Mouse (Mus musculus): ENCODE data around the gene Mrps16. TPM values are rescaled to one million over a fixed set of nuclear protein-coding genes. Genes with fewer than 3 reads are reported as not detected.

Mrps16 gene
- total and polyA plus RNA-seq, 3 experiments = 112 to 132 TPM; not detected in 1

DNA sequence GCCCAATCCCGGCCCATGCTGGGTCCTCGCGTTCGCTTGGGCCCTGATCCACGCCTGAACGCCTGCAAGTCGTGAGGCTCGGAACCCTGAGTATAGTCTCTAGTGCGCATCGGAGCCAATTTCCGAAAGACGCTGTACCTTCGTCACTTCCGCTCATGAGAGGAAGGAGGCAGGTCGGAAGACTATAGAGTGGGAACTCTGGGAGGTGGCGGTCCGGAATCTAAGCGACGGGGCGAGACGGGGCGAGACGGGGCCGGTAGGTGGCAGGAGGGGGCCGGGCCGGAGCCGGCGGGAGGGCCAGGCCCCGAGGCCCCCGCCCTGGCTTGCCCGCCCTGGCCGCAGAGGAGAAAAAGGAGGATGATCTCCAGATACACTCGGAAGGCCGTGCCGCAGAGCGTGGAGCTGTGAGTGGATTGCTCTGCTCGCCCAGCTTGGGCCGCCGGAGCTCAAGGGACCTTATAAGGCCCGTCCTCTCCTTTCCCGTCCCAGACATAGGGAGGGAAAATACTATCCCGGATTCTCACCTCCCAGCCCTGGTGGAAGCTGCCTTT, 45.4 kb downstream of the Mrps16 start, which contains the start of the genes Ecd and Fam149b (continued):
- TF ChIP-seq BHLHE40 (IDR thresholded peaks at IDR 0.05; ENCODE audit: borderline replicate concordance, low read depth, low read length) = 0 out of 2 replicates have a peak, but pooled peaks have one; percentile 5
- TF ChIP-seq GATA1 (IDR thresholded peaks at IDR 0.05; ENCODE audit: low read depth, low read length) = no peak
- 0 out of 2 replicates have a peak, but pooled peaks have one; percentile 49 for TF ChIP-seq MEF2A (IDR thresholded peaks at IDR 0.05; ENCODE audit: extremely low read depth, insufficient replicate concordance, low read depth, low read length, poor library complexity, severe bottlenecking)
- TF ChIP-seq JUND (IDR thresholded peaks at IDR 0.05; ENCODE audit: low read depth, low read length) = no peak
- TF ChIP-seq MYC (IDR thresholded peaks at IDR 0.05; ENCODE audit: low read depth, low read length) = peak; percentile 91
- peak; percentile 98 for TF ChIP-seq SIN3A (IDR thresholded peaks at IDR 0.05; ENCODE audit: low read length)
- peak; percentile 33; the same call in 1 of the 2 replicates for TF ChIP-seq ZC3H11A (IDR thresholded peaks at IDR 0.05; ENCODE audit: low read depth, low read length)
- peak in 1 of 2 experiments; percentile 55; a peak in 2 of 4 replicates for TF ChIP-seq EP300 (IDR thresholded peaks at IDR 0.05; ENCODE audit: low read depth in 1 of 2, low read length in 2 of 2)
- TF ChIP-seq TAL1 (IDR thresholded peaks at IDR 0.05; ENCODE audit: low read length) = no peak
- TF ChIP-seq CTCF (IDR thresholded peaks at IDR 0.05 in 2 of 3, conservative IDR thresholded peaks at IDR 0.05 in 1 of 3; ENCODE audit: control insufficient read depth in 1 of 3, insufficient read depth in 1 of 3, low read depth in 2 of 3, low read length in 3 of 3, poor library complexity in 1 of 3, severe bottlenecking in 1 of 3) = peak in 2 of 3 experiments; percentile 53 to 61; a peak in 4 of 6 replicates
- TF ChIP-seq ZNF384 (IDR thresholded peaks at IDR 0.05; ENCODE audit: low read depth, low read length) = 0 out of 2 replicates have a peak, but pooled peaks have one; percentile 9
- peak; percentile 77 for TF ChIP-seq POLR2AphosphoS2 (IDR thresholded peaks at IDR 0.05; ENCODE audit: low read length)
- TF ChIP-seq E2F4 (IDR thresholded peaks at IDR 0.05; ENCODE audit: borderline replicate concordance, low read depth, low read length) = peak; percentile 55; the same call in 1 of the 2 replicates
- TF ChIP-seq RAD21 (IDR thresholded peaks at IDR 0.05; ENCODE audit: low read depth, low read length) = peak; percentile 26; the same call in 1 of the 2 replicates
- peak; percentile 90 for TF ChIP-seq NELFE (IDR thresholded peaks at IDR 0.05; ENCODE audit: low read depth, low read length)
- peak; percentile 84 for TF ChIP-seq ELF1 (IDR thresholded peaks at IDR 0.05; ENCODE audit: low read depth, low read length)
- TF ChIP-seq MXI1 (IDR thresholded peaks at IDR 0.05; ENCODE audit: low read depth, low read length) = peak; percentile 97
- peak; percentile 70 for TF ChIP-seq RCOR1 (IDR thresholded peaks at IDR 0.05; ENCODE audit: low read depth, low read length)
- TF ChIP-seq MYB (IDR thresholded peaks at IDR 0.05; ENCODE audit: low read depth, low read length) = no peak
- no peak for TF ChIP-seq USF2 (IDR thresholded peaks at IDR 0.05; ENCODE audit: borderline replicate concordance in 1 of 2, insufficient read depth in 1 of 2, low read depth in 1 of 2, low read length in 2 of 2)
- no peak for TF ChIP-seq CHD1 (IDR thresholded peaks at IDR 0.05; ENCODE audit: low read depth, low read length)

DNA sequence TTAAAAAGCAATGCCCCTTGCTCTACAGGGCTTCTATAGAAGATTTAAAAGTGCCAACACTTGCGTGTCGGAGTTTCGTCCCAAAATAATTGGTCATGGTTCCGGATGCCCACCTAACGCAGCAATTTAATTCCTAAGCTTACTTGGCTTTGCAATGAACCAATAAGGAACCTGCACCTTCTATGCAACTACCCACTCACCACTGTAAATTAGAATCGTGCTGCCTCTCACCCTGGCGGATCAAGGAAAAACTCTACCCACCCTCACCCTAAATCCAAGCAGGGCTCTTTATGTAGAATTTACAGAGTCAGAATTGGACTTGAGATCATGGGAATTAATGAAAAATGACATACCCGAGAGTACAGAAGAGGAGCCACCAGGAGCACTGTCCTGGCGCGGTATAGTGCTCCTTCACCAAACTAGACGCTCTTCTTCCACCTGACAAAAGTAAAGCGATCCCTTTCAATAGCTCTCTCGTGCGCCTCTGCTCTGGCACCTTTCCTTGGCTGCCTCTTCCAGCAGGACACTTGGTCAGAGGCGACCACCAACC, 45.9 kb downstream of the Mrps16 start:
- Histone ChIP-seq H3K27ac (ENCODE audit: control insufficient read depth, low read depth, low read length) (peak overlapping the region; percentile 83), H3K9ac (ENCODE audit: control insufficient read depth, low read depth, low read length, poor library complexity, severe bottlenecking) (peak overlapping the region; percentile 96), H3K4me1 (ENCODE audit: control insufficient read depth in 1 of 2, insufficient read depth in 2 of 2, low read length in 2 of 2) (peaks cover 2 to 6% of the 10 kb centered on the region in 2 experiments; a peak in 3 of 4 replicates), H3K9me3 (replicated peaks; ENCODE audit: insufficient read depth, low read length) (no peaks in the 10 kb centered on the region), H3K4me3 (ENCODE audit: control insufficient read depth in 1 of 2, insufficient read depth in 1 of 2, low read depth in 2 of 2, low read length in 2 of 2) (peak overlapping the region; percentile 95 to 99), H3K36me3 (ENCODE audit: control insufficient read depth in 1 of 2, insufficient read depth in 2 of 2, low read length in 2 of 2) (peaks cover 1 to 13% of the 10 kb centered on the region in 2 experiments; a peak in 2 of 4 replicates), H3K79me2 (ENCODE audit: control insufficient read depth, insufficient read depth, low read length, poor library complexity) (peaks cover 31% of the 10 kb centered on the region), H3K27me3 (ENCODE audit: control insufficient read depth in 1 of 2, insufficient read depth in 2 of 2, low read length in 2 of 2) (no peaks in the 10 kb centered on the region)
- DNase-seq (ENCODE audit: low read depth, low spot score) = no peak
- no peak for TF ChIP-seq POLR2AphosphoS5 (IDR thresholded peaks at IDR 0.05; ENCODE audit: borderline replicate concordance, low read depth, low read length)
- TF ChIP-seq POLR2A (IDR thresholded peaks at IDR 0.05; ENCODE audit: control insufficient read depth in 1 of 2, insufficient read depth in 1 of 2, low read depth in 1 of 2, low read length in 2 of 2, poor library complexity in 1 of 2) = peak in 1 of 2 experiments; percentile 91; a peak in 2 of 4 replicates

Measured in MEL (cell line).